Mouse (Mus musculus) embryonic facial prominence, embryonic 10.5 days (tissue): ENCODE results near the gene Otud7a. TPM values are rescaled to one million over a fixed set of nuclear protein-coding genes. Genes with fewer than 3 reads are reported as not detected.

ENCODE experiments used
- polyA plus RNA-seq: library from polyadenylated mRNA; unstranded; fragments of >200 nt; fragmentation: Nextera tagmentation; extraction: Ambion mirVana; gene quantifications from 2 replicates; pipeline ENCODE4 v1.2.1, GENCODE M21; 2016

Otud7a gene
- polyA plus RNA-seq, 1 experiment from 2014 or later: 0.42 TPM

Other genes with a start within 250 kb of the Otud7a start
- gene Chrna7, start 232.2 kb upstream of the Otud7a start, polyA plus RNA-seq: 3.1 and 3.4 TPM in 2 replicates